Mouse (Mus musculus): Measurements from ENCODE around the gene Tas2r108. TPM values are rescaled to one million over a fixed set of nuclear protein-coding genes. Genes with fewer than 3 reads are reported as not detected.

Gene Tas2r108
- polyA plus RNA-seq (2017; shearing (Covaris generic)) = not detected

DNA sequence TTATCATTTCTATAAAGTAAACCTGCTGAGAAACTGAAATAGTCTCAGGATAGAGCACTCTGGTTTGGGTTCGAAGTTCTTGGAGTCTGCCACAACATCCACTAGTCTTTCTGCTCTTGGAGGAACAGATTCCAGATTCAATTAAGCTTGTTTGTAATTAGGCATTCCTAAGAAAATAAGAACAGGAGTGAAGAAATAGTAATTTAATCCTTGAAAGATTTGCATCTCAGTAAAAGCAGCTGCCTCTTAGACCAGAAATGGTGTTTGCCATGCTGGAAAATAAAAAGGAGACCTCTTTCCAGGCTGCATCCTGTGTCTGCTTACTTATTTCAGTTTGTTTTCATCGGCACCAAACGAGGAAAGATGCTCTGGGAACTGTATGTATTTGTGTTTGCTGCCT lies at the start of gene Tas2r108:
TSS of gene Tas2r108 (plus strand) at position 301 of the 400 bp plus-strand sequence.
- no peak for ATAC-seq

DNA sequence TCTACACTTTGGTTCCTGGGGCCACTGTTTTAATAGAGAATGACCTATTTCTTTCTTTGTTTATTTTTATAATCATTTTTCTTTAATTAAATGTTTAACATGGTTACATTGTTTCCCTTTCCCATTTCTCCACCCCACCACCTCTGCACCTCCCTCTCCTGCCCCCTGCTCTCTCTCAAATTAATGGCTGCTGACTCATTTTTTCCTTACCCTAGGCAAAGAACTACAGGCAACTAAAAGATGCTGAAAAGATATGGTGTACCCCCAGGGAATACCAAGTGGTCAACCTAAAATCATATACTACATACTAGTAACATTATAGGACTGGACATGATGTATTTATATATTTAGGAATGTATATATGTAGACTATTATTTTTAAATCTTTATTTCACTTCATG lies 44.7 kb upstream of the Tas2r108 start:
- ATAC-seq = no peak

DNA sequence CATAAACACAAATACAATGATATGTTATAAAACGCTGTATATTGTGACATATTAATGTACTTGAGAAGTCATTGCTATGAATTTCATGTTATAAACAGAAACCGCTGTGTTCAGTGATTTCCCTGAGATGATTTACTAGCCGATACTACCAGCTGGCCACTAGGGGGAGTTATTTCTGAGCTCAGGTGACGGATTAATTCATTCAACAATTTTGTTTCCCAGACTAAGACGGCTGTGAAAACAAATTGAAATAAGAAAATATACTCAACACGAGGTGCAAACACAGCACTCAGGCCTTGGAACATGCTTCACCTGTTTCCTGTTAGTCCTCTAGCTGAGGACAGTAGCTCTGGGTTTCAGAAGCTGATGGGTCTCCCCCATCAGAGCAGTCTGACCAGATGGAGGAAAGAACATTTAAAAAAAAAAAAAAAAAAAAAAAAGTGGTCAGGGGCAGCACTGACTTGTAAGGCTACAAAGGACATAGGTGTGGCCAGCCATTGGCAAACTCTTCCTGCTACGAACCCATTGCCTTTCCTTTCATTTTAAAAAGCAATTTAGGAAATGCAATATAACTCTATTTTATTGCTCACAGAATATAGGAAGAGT lies 38.8 kb upstream of the Tas2r108 start:
- no peak for ATAC-seq

DNA sequence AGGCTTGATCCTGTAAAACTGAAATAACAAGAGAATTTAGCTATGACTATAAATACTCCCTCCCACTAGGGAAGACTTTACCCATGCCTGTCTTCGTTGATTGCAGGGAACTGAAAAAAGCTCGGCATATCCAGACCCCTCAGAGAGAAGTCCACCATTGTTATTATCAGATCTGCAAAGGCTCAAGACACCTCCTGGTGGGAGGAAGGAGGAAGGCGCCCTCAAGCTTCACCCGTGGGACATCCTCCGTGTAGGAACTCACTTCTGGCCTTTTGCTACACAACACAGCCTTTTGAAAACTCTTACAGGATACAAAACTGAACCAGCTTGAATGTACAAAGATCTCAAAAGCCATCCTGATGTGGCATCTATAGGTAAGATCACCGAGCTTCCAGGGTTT lies 27.6 kb upstream of the Tas2r108 start:
- no peak for ATAC-seq

DNA sequence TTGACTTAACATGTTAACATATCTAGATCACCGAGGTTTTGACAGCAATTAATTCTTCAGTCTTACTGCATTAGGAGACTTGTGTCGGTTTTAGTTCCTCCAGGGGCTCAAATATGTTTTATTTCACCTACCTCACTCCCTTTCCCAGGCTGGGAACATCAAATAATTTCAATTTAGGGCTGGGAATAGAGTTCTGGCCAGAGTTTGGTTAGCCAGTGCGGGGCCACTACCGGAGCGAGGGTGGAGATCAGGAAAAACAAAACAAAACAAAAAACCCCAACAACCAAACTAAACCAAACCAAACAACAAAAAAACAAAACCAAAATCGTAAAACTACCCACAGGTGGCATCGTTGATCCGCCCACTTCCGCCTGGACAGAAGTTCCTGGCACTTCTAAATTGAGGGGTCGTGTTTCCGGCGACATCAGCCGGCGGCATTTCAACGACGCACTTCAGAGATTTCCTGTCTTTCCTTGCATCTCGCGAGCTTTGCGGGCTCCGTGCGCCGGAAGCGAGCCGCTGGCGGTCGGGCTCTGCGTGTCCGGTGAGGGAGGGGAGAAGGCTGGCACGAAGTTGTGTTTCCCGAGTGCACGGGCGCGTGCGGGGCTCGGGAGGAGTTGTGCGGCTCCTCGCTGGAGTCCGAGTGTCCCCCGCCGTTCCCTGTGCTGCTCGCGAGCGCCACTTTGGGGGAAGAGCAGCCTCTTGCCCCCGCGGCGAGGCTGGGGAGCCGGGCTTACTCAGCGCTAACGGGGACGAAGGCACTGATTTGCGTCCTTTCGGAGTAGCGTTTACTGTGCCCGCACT lies 22.2 kb upstream of the Tas2r108 start, which contains the start of gene Ssbp1:
TSS of gene Ssbp1 (plus strand) at position 437 of the 804 bp plus-strand sequence.
- ATAC-seq = peak; percentile 94

DNA sequence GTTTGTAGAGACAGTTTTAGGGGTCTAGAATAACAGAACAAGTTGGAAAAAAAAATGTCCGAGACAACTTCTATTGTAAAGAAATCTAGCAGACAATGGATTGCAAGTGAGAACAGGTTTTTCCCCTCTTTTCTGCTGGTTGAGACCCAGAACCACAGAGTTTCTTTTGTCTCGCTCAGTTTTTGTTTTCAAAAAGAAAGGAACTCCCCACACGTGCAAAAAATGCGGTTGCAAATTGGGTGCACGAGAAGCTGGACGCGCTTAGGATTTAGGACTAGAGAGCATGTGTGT lies 21.7 kb upstream of the Tas2r108 start:
- no peak for ATAC-seq

DNA sequence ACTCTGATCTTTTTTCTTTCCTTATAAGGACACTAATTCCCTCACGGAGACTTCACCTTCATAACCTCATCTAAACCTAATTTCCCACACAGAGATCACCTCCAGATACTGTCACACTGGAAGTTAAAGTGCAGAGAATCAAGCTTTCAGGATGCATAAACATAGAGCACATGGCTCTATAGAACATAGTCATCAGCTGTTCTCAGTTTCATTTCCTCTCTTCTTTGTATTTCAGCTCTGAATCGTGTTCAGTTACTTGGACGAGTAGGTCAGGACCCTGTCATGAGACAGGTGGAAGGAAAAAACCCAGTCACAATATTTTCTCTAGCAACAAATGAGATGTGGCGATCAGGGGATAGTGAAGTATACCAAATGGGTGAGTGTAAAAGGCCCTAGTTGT lies 17.2 kb upstream of the Tas2r108 start:
- no peak for ATAC-seq

DNA sequence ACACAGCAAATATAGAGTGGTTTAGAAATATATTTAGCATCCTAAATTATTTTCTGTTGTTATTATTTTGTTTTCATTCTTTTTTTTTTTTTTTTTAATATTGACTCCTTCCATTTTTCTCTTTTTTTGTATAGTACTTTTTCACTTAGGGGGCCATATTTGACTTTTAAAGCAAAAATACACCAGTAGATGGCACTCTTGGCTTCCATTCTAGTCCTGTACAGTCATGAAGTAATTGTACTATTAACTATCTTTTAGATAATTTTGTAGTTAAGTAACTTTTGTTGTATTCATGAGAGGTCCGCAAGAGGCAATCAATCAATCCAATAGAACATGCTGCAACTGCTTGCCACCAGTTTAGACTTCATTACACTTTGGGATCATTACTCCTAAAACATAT lies 13.6 kb upstream of the Tas2r108 start:
- no peak for ATAC-seq

DNA sequence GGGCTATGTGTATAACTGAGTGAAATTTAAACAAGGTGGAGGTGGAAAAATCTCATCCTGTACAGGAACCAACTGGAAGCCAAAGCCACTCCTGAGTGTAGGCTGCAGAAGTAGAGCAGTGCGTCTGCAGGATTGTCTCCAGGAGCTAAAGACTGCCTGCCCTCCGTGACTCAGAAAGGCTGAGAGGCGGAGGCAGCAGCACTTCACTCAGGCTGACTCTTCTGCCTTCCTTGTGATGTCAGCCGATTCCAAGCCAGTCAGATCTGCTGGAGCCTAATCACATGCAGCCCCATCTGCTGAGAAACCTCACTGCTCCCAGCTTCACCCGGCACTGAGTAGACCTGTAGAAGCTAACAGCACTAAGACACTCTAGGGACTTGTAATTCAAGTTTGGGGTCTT lies 11.0 kb upstream of the Tas2r108 start:
- no peak for ATAC-seq

DNA sequence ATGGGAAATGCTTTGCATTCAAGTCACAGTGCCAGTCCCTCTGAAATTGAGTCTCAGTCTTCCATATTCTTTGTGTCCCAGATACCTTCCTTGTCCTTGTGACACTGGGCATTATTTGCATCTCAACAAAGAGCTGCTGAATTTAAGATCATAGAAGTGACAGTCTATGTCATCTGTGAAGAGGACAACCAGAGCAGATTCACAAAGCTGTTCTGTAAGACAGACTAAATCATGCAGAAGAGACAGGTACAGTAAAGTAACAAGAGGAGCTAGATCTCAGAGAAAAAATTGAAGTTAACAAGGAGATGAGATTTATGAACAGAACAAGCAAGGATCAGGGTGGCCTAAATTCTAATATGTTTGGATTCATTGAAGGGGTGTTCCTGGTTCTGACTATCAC lies 2.4 kb upstream of the Tas2r108 start, which contains the start of gene Tas2r137:
TSS of gene Tas2r137 (plus strand) at position 301 of the 400 bp plus-strand sequence.
- ATAC-seq = no peak

DNA sequence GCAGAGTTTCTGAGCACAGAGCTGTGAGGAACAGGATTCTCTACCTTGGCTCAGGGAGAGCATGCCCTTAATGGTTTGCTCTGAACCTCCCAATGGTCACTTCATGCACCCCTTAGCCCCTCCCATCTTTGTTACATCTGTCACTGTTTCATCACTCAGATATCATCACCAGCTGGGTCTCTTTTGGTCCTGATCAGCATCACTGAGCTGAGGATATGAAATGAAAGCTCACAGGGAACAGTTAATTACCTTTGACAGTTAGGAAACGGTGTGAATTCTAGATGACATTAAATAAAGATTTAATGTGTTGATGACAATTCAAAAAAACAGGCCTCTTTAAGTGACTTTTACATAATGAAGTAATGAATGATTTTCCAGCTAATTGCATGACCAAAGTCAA lies 26.1 kb downstream of the Tas2r108 start, which contains the start of gene Prss37:
TSS of gene Prss37 (minus strand) at position 101 of the 400 bp plus-strand sequence.
- no peak for ATAC-seq

Other genes starting within 250 kb of the Tas2r108 start
- 10 to 100 TPM; 46.2 to 49.9 TPM for gene Agk, start 168.4 kb upstream of the Tas2r108 start, polyA plus RNA-seq (2017; shearing (Covaris generic))
- 1 to 10 TPM; 4.9 to 6.1 TPM for gene E330009J07Rik, start 57.4 kb upstream of the Tas2r108 start, polyA plus RNA-seq (2017; shearing (Covaris generic))
- under 1 TPM; 0.15 TPM for gene Wee2, start 54.4 kb upstream of the Tas2r108 start, polyA plus RNA-seq (2017; shearing (Covaris generic))
- 100 to 1,000 TPM; 109 to 114 TPM for gene Ssbp1, start 22.2 kb upstream of the Tas2r108 start, polyA plus RNA-seq (2017; shearing (Covaris generic))
- not detected for gene Tas2r137, start 2.3 kb upstream of the Tas2r108 start, polyA plus RNA-seq (2017; shearing (Covaris generic))
- gene Prss37, start 26.0 kb downstream of the Tas2r108 start, polyA plus RNA-seq (2017; shearing (Covaris generic)) = 1 to 10 TPM in 1 of 2 experiments, not detected in 1; 2.5 TPM
- gene Olfr461, start 61.5 kb downstream of the Tas2r108 start, polyA plus RNA-seq (2017; shearing (Covaris generic)) = not detected
- not detected for gene Olfr460, start 76.0 kb downstream of the Tas2r108 start, polyA plus RNA-seq (2017; shearing (Covaris generic))
- not detected for gene Clec5a, start 92.3 kb downstream of the Tas2r108 start, polyA plus RNA-seq (2017; shearing (Covaris generic))
- not detected for gene Tas2r138, start 119.8 kb downstream of the Tas2r108 start, polyA plus RNA-seq (2017; shearing (Covaris generic))
- not detected for gene Mgam, start 135.3 kb downstream of the Tas2r108 start, polyA plus RNA-seq (2017; shearing (Covaris generic))

All from activated CD4-positive, CD25-positive, alpha-beta regulatory T cell, adult 4 months (primary cell).